Mouse (Mus musculus): ENCODE data around the gene Inka1.

- TF ChIP-seq MYC (IDR thresholded peaks at IDR 0.05; ENCODE audit: low read depth, low read length), result no peak
- no peak for TF ChIP-seq ELF1 (IDR thresholded peaks at IDR 0.05; ENCODE audit: low read depth, low read length)
Observed at GRCm38 (mm10) chr9:107949922-107950235, 35.8 kb downstream of the Inka1 start, which contains the start of gene Traip.
